Mouse (Mus musculus): Measurements from ENCODE around the gene Rims1. TPM values are rescaled to one million over a fixed set of nuclear protein-coding genes. Genes with fewer than 3 reads are reported as not detected.

The Rims1 gene
- polyA plus RNA-seq, 1 experiment from 2014 or later, result 10.3 TPM

DNA sequence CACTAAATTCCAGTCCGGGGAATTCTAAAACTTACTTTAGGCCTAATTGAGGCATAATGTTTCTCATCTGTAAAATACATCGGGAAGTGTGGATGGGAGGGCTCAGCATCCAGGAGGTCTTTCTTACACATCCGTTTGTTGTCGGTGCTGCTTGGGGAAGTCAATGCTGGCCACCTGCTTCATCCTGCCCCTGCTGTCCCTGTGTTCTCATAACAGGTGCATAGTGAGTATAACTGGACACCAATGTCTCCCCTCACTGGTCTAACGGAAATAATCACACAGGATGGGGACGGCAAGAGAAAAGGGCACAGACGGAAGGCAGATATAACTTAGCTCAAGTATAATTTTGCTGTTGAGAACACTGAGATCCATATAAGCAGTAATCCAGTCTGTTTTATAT is 155.2 kb downstream of the Rims1 start:
- Histone ChIP-seq H3K36me3 (ENCODE audit: control insufficient read depth, insufficient read depth) (no peaks in the 10 kb centered on the region), H3K27me3 (replicated peaks; ENCODE audit: control insufficient read depth, insufficient read depth, low read length) (no peaks in the 10 kb centered on the region), H3K4me1 (replicated peaks; ENCODE audit: control insufficient read depth, insufficient read depth, low read length) (no peaks in the 10 kb centered on the region), H3K4me2 (ENCODE audit: low read length) (no peak overlapping the region), H3K27ac (ENCODE audit: low read length) (no peak overlapping the region), H3K9ac (replicated peaks; ENCODE audit: low read depth, low read length) (no peak overlapping the region), H3K4me3 (replicated peaks; ENCODE audit: low read length) (no peak overlapping the region), H3K9me3 (ENCODE audit: control insufficient read depth, low read length) (no peaks in the 10 kb centered on the region)
- 68% methylated on average over 7 of the region's 7 CpGs for WGBS
- ATAC-seq, result no peak

DNA sequence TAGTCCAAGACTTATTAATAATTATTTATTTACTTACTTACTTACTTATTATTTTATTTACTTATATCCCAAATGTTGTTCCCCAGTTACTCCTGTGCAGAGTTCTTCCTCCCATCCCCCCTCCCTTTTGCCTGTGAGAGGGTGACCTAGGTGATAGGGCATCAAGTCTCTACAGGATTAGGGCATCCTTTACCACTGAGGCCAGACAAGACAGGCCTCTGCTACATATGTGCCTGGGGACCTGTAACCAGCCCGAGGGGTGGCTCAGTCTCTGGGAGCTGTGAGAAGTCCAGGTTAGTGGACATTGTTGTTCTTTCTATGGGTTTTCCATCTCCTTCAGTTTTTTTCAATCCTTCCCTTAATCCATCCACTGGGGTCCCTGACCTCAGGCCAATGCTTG is 156.4 kb downstream of the Rims1 start:
- Histone ChIP-seq H3K9ac (replicated peaks; ENCODE audit: low read depth, low read length) (no peak overlapping the region), H3K4me1 (replicated peaks; ENCODE audit: control insufficient read depth, insufficient read depth, low read length) (no peaks in the 10 kb centered on the region), H3K4me3 (replicated peaks; ENCODE audit: low read length) (no peak overlapping the region), H3K4me2 (ENCODE audit: low read length) (no peak overlapping the region), H3K36me3 (ENCODE audit: control insufficient read depth, insufficient read depth) (no peaks in the 10 kb centered on the region), H3K27me3 (replicated peaks; ENCODE audit: control insufficient read depth, insufficient read depth, low read length) (no peaks in the 10 kb centered on the region), H3K27ac (ENCODE audit: low read length) (no peak overlapping the region), H3K9me3 (ENCODE audit: control insufficient read depth, low read length) (no peaks in the 10 kb centered on the region)
- no peak for ATAC-seq
- 87% methylated on average over 1 of the region's 1 CpGs for WGBS

DNA sequence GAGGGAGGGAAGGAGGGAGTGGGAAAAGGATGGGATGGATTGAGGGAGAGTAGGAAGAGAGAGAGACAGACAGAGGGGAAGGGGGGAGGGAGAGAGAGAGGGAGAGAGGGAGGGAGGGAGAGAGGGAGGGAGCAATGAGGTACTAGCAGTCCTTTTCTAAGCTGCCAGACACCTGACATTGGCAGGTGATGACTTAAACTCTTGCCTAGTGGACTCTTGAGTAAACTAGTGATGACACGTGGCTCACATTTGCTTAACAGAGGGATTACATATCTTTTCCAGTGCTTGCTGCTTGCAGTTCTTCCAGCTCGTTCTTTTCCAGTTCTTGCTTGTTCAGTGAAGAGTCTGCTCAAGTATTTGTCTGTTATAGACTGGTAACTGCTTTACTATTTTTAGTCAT is 160.5 kb downstream of the Rims1 start:
- 0 out of 2 replicates have a peak, but pooled peaks cover 2% of the 10 kb centered on the region for H3K4me1 ChIP-seq (replicated peaks; ENCODE audit: control insufficient read depth, insufficient read depth, low read length)
- WGBS, result 49% methylated on average over 2 of the region's 2 CpGs
- ATAC-seq, result no peak
- no peaks in the 10 kb centered on the region for H3K9me3 ChIP-seq (ENCODE audit: control insufficient read depth, low read length)
- no peaks in the 10 kb centered on the region for H3K27me3 ChIP-seq (replicated peaks; ENCODE audit: control insufficient read depth, insufficient read depth, low read length)
- no peak overlapping the region for H3K4me3 ChIP-seq (replicated peaks; ENCODE audit: low read length)
- H3K36me3 ChIP-seq (ENCODE audit: control insufficient read depth, insufficient read depth), result no peaks in the 10 kb centered on the region
- H3K27ac ChIP-seq (ENCODE audit: low read length), result no peak overlapping the region
- H3K4me2 ChIP-seq (ENCODE audit: low read length), result no peak overlapping the region
- no peak overlapping the region for H3K9ac ChIP-seq (replicated peaks; ENCODE audit: low read depth, low read length)

DNA sequence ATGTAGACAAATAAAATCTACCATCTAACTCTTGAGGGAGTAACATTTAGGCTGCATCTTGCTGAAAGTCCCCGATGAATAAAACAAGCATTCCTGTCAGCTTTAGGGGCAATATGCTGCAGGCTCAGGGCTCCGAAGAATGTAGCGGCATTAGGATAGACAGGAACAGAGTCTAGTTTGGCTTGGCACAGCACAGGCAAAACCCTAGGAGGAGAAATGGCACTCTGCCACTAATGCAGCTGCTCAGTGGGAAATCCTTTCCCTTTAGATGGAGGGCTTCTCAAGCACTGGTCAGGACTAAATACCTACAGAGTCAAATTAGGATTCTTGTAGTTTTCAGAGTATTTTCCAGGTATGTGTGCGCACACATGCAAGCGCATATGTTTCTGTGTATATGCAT is 165.2 kb downstream of the Rims1 start:
- no peak overlapping the region for H3K9ac ChIP-seq (replicated peaks; ENCODE audit: low read depth, low read length)
- H3K27ac ChIP-seq (ENCODE audit: low read length), result no peak overlapping the region
- no peaks in the 10 kb centered on the region for H3K36me3 ChIP-seq (ENCODE audit: control insufficient read depth, insufficient read depth)
- H3K27me3 ChIP-seq (replicated peaks; ENCODE audit: control insufficient read depth, insufficient read depth, low read length), result no peaks in the 10 kb centered on the region
- no peak overlapping the region for H3K4me3 ChIP-seq (replicated peaks; ENCODE audit: low read length)
- no peak overlapping the region for H3K4me2 ChIP-seq (ENCODE audit: low read length)
- WGBS, result 71% methylated on average over 5 of the region's 5 CpGs
- H3K4me1 ChIP-seq (replicated peaks; ENCODE audit: control insufficient read depth, insufficient read depth, low read length), result 0 out of 2 replicates have a peak, but pooled peaks cover 2% of the 10 kb centered on the region
- peak; percentile 72 for ATAC-seq
- H3K9me3 ChIP-seq (ENCODE audit: control insufficient read depth, low read length), result no peaks in the 10 kb centered on the region

DNA sequence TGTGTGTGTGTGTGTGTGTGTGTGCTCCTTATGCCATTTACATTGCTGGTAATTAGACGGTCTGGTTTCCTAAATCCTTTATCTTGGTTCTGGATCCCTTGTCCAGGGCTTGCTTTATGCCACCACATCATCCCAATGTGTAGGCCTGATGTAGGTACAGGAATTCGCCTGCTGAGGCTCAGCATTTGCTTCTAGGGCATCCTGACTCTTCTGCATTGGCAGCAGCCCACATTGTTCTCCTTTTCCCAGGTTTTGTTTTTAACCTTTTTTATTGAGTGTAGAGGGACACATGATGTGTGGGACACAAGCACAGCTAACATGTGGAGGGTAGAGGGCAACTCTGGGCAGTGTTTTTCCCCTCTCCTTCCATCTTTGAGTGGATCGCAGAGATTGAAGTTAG is 166.1 kb downstream of the Rims1 start:
- Histone ChIP-seq H3K27ac (ENCODE audit: low read length) (no peak overlapping the region), H3K4me3 (replicated peaks; ENCODE audit: low read length) (no peak overlapping the region), H3K4me1 (replicated peaks; ENCODE audit: control insufficient read depth, insufficient read depth, low read length) (0 out of 2 replicates have a peak, but pooled peaks cover 2% of the 10 kb centered on the region), H3K4me2 (ENCODE audit: low read length) (no peak overlapping the region), H3K9me3 (ENCODE audit: control insufficient read depth, low read length) (no peaks in the 10 kb centered on the region), H3K36me3 (ENCODE audit: control insufficient read depth, insufficient read depth) (no peaks in the 10 kb centered on the region), H3K27me3 (replicated peaks; ENCODE audit: control insufficient read depth, insufficient read depth, low read length) (no peaks in the 10 kb centered on the region), H3K9ac (replicated peaks; ENCODE audit: low read depth, low read length) (no peak overlapping the region)
- 95% methylated on average over 3 of the region's 3 CpGs for WGBS
- no peak for ATAC-seq

DNA sequence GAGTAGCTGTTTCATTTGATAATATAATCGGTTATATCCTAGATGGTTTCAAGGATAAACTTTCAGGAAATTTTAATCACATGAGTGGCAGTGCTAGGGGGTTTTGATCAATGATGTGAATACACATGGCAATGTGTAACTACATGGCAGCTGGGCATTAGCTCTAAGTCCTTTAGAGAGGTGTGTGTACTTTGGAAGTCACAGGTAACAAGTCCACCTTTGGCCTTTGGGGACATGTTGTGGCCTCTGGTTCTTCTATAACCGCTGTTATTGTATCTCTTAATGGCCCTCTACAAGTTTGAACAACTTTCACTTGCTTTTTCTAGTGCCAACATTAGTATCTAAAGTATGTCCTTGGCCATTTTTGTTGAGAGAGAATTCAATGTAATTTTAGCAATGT is 171.9 kb downstream of the Rims1 start:
- H3K4me2 ChIP-seq (ENCODE audit: low read length), result no peak overlapping the region
- H3K27ac ChIP-seq (ENCODE audit: low read length), result no peak overlapping the region
- H3K36me3 ChIP-seq (ENCODE audit: control insufficient read depth, insufficient read depth), result no peaks in the 10 kb centered on the region
- no peaks in the 10 kb centered on the region for H3K4me1 ChIP-seq (replicated peaks; ENCODE audit: control insufficient read depth, insufficient read depth, low read length)
- WGBS, result 94% methylated on average over 2 of the region's 2 CpGs
- no peak overlapping the region for H3K9ac ChIP-seq (replicated peaks; ENCODE audit: low read depth, low read length)
- no peaks in the 10 kb centered on the region for H3K27me3 ChIP-seq (replicated peaks; ENCODE audit: control insufficient read depth, insufficient read depth, low read length)
- no peaks in the 10 kb centered on the region for H3K9me3 ChIP-seq (ENCODE audit: control insufficient read depth, low read length)
- ATAC-seq, result no peak
- H3K4me3 ChIP-seq (replicated peaks; ENCODE audit: low read length), result no peak overlapping the region

DNA sequence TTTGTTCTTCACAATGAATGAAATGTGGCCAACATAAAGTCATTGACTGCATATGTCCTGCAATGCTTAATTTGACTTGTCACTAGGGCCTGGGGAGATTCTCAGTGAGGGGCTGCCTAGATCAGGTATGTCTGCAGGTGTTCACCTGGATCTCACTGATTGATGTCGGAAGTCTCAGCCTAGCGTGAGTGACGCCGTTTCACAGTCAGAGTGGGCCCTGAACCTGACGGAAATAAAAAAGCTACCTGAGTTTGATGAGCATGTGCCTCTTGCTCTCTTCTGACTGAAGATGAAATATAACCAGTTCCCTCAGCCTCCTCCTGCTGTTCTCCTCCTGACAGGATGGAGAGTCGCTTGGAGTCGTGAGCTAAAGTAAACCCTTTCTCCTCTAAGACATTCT is 173.2 kb downstream of the Rims1 start:
- Histone ChIP-seq H3K4me1 (replicated peaks; ENCODE audit: control insufficient read depth, insufficient read depth, low read length) (no peaks in the 10 kb centered on the region), H3K4me3 (replicated peaks; ENCODE audit: low read length) (no peak overlapping the region), H3K27me3 (replicated peaks; ENCODE audit: control insufficient read depth, insufficient read depth, low read length) (no peaks in the 10 kb centered on the region), H3K4me2 (ENCODE audit: low read length) (no peak overlapping the region), H3K27ac (ENCODE audit: low read length) (no peak overlapping the region), H3K9me3 (ENCODE audit: control insufficient read depth, low read length) (no peaks in the 10 kb centered on the region), H3K36me3 (ENCODE audit: control insufficient read depth, insufficient read depth) (no peaks in the 10 kb centered on the region), H3K9ac (replicated peaks; ENCODE audit: low read depth, low read length) (no peak overlapping the region)
- no peak for ATAC-seq
- 81% methylated on average over 7 of the region's 7 CpGs for WGBS

DNA sequence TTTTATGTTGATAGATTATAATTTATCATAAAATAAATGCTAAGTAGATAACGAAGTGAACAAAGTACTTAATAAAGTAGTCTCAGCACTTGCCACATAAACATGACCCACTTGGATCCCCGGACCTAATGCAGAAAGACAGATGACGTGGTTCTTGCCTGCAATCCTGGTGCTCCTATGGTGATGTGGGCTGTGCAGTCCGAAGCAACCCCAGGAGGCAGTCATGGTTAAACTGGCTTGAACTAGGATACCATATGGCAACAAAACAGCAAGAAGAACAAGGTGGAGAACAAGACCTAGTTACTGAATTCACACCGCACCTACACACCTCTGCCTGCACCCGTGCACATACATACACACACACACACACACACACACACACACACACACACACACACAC is 173.8 kb downstream of the Rims1 start:
- ATAC-seq, result no peak
- H3K27me3 ChIP-seq (replicated peaks; ENCODE audit: control insufficient read depth, insufficient read depth, low read length), result no peaks in the 10 kb centered on the region
- WGBS, result 86% methylated on average over 6 of the region's 6 CpGs

DNA sequence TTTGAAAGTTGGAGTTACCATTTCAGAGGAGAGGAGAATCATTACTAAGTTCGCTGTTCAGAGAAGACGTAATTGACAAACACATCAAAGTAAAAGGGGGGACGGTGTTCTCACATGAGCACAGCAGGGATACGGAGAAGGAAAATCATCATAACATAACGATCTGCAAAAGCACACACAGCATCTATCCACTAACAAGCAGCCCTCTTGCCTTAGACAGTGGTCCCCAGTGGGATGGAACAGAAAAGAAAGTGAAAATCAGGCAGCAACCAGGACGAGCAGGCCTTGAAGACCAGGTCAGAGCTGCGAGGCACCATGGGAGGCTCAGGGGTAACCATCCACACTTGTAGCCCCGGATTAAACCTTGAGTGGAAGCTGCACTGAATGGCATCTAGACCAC is 176.8 kb downstream of the Rims1 start:
- WGBS, result 52% methylated on average over 8 of the region's 8 CpGs
- Histone ChIP-seq H3K36me3 (ENCODE audit: control insufficient read depth, insufficient read depth) (no peaks in the 10 kb centered on the region), H3K9ac (replicated peaks; ENCODE audit: low read depth, low read length) (no peak overlapping the region), H3K9me3 (ENCODE audit: control insufficient read depth, low read length) (no peaks in the 10 kb centered on the region), H3K27me3 (replicated peaks; ENCODE audit: control insufficient read depth, insufficient read depth, low read length) (no peaks in the 10 kb centered on the region), H3K27ac (ENCODE audit: low read length) (no peak overlapping the region), H3K4me3 (replicated peaks; ENCODE audit: low read length) (no peak overlapping the region), H3K4me1 (replicated peaks; ENCODE audit: control insufficient read depth, insufficient read depth, low read length) (no peaks in the 10 kb centered on the region; the same call in 1 of the 2 replicates), H3K4me2 (ENCODE audit: low read length) (no peak overlapping the region)
- no peak for ATAC-seq

More for the DNA sequence above, 173.8 kb downstream of the Rims1 start:
- Histone ChIP-seq H3K36me3 (ENCODE audit: control insufficient read depth, insufficient read depth) (no peaks in the 10 kb centered on the region), H3K9ac (replicated peaks; ENCODE audit: low read depth, low read length) (no peak overlapping the region), H3K4me2 (ENCODE audit: low read length) (no peak overlapping the region), H3K9me3 (ENCODE audit: control insufficient read depth, low read length) (no peaks in the 10 kb centered on the region), H3K4me3 (replicated peaks; ENCODE audit: low read length) (no peak overlapping the region), H3K4me1 (replicated peaks; ENCODE audit: control insufficient read depth, insufficient read depth, low read length) (no peaks in the 10 kb centered on the region; the same call in 1 of the 2 replicates), H3K27ac (ENCODE audit: low read length) (no peak overlapping the region)

DNA sequence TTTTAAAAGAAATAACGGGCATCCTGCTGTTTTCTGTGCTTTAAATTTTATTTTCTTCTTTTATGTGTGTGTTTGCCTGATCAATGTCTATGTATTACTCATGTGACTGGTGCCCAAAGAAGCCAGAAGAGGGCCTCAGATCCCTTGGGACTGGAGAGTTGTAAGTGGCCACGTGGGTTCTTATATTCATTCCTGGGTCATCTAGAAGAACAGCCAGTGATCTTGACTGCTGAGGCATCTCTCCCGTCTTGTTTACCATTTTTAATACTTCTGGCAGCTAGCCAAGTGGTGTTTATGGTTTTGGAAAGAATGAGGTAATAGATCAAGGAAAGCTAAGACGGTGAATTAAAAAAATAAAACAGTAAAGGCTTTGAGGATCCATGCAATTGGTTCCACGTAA is 178.8 kb downstream of the Rims1 start:
- Histone ChIP-seq H3K27ac (ENCODE audit: low read length) (no peak overlapping the region), H3K4me1 (replicated peaks; ENCODE audit: control insufficient read depth, insufficient read depth, low read length) (no peaks in the 10 kb centered on the region; the same call in 1 of the 2 replicates), H3K9me3 (ENCODE audit: control insufficient read depth, low read length) (no peaks in the 10 kb centered on the region), H3K27me3 (replicated peaks; ENCODE audit: control insufficient read depth, insufficient read depth, low read length) (no peaks in the 10 kb centered on the region), H3K4me2 (ENCODE audit: low read length) (no peak overlapping the region), H3K36me3 (ENCODE audit: control insufficient read depth, insufficient read depth) (no peaks in the 10 kb centered on the region), H3K9ac (replicated peaks; ENCODE audit: low read depth, low read length) (no peak overlapping the region), H3K4me3 (replicated peaks; ENCODE audit: low read length) (no peak overlapping the region)
- no peak for ATAC-seq
- 37% methylated on average over 5 of the region's 5 CpGs for WGBS
